Mouse (Mus musculus): ENCODE data around the gene Pcnt.

GRCm38 (mm10) chr10:76316194-76316593, 126.4 kb downstream of the Pcnt start:
- TF ChIP-seq CTCF (IDR thresholded peaks at IDR 0.05; ENCODE audit: low read depth, low read length) (no peak), POLR2A (IDR thresholded peaks at IDR 0.05; ENCODE audit: borderline replicate concordance, low read depth, low read length) (no peak)
